Mouse (Mus musculus) limb, embryonic 15.5 days (tissue): ENCODE results near the gene Smcr8. TPM values are rescaled to one million over a fixed set of nuclear protein-coding genes. Genes with fewer than 3 reads are reported as not detected.
A peak's percentile ranks its signal among the peaks of the same experiment; 100 is the strongest.

Experiments used
- ATAC-seq: fragments of 200-750 bp; cut with Nextera tagmentation; 2 replicates; pipeline ENCODE4 v1.8.0; 2017; ENCODE audit warnings: low read depth, moderate TSS enrichment; ENCODE audit not compliant: insufficient number of reproducible peaks, low FRiP score, low TSS enrichment
- H3K27ac ChIP-seq: fragments of 300-500 bp; sonication (generic); 2 replicates; pipeline ENCODE4 v1.5.1; 2015; ENCODE audit warnings: moderate library complexity, mild to moderate bottlenecking, inconsistent platforms
- H3K27me3 ChIP-seq: fragments of 300-500 bp; sonication (generic); 2 replicates; pipeline ENCODE4 v1.6.1; 2015; ENCODE audit warnings: inconsistent platforms
- H3K36me3 ChIP-seq: fragments of 300-500 bp; sonication (generic); 2 replicates; pipeline ENCODE4 v1.6.1; 2015; ENCODE audit warnings: inconsistent platforms
- H3K4me1 ChIP-seq: fragments of 300-500 bp; sonication (generic); 2 replicates; pipeline ENCODE4 v1.6.1; 2015; ENCODE audit warnings: inconsistent platforms
- H3K4me2 ChIP-seq: fragments of 300-500 bp; sonication (generic); 2 replicates; pipeline ENCODE4 v1.6.1; 2015; ENCODE audit warnings: mild to moderate bottlenecking, inconsistent platforms
- H3K4me3 ChIP-seq: fragments of 300-500 bp; sonication (generic); 2 replicates; pipeline ENCODE4 v1.5.1; 2015; ENCODE audit warnings: mild to moderate bottlenecking, inconsistent platforms
- H3K9ac ChIP-seq: fragments of 300-500 bp; sonication (generic); 2 replicates; pipeline ENCODE4 v1.6.1; 2015; ENCODE audit warnings: inconsistent platforms
- H3K9me3 ChIP-seq: fragments of 300-500 bp; sonication (generic); 2 replicates; pipeline ENCODE4 v1.6.1; 2016; ENCODE audit warnings: inconsistent platforms
- WGBS: fragments of 180-500 bp; shearing (Covaris S2); methylation state at CpG from one replicate; pipeline ENCODE4 v1.1.7; 2015; 5-methylcytosine and 5-hydroxymethylcytosine counted together
- microRNA-seq: library from miRNA; unstranded; fragments of <30 nt; microRNA quantifications from one replicate; pipeline ENCODE4, GENCODE M21; 2016
- polyA plus RNA-seq: library from polyadenylated mRNA; unstranded; fragments of >200 nt; fragmentation: Nextera tagmentation; extraction: Ambion mirVana; gene quantifications from 2 replicates; pipeline ENCODE4 v1.2.1, GENCODE M21; 2015

Smcr8 gene
- polyA plus RNA-seq, 1 experiment from 2014 or later: 5.6 TPM

DNA sequence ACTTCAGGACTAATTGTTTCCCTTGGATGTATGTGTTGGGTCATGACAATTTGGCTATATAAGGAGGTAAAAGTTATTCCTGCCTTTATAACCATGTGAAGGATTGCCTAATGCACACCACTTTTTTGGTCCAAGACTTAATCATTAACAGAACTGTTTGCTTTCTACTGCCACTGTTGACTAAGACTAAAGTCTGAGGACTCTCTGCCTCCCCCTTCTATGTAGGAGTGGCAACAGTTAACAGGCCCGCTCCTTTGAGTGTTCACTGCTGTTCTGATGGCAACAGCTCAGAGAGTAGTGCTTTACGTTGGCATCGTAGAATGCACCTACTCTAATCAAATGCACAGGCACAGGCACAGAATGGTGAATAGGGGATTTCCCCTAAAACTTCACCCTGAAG, 47.9 kb downstream of the Smcr8 start:
- no peak overlapping the region for H3K9ac ChIP-seq
- no peak overlapping the region for H3K4me3 ChIP-seq
- no peaks in the 10 kb centered on the region for H3K9me3 ChIP-seq
- no peak overlapping the region for H3K27ac ChIP-seq
- no peak overlapping the region for H3K4me2 ChIP-seq
- no peaks in the 10 kb centered on the region for H3K36me3 ChIP-seq
- no peak for ATAC-seq
- no peaks in the 10 kb centered on the region; the same call in 1 of the 2 replicates for H3K4me1 ChIP-seq
- 80% methylated on average over 3 of the region's 3 CpGs for WGBS
- no peaks in the 10 kb centered on the region for H3K27me3 ChIP-seq

DNA sequence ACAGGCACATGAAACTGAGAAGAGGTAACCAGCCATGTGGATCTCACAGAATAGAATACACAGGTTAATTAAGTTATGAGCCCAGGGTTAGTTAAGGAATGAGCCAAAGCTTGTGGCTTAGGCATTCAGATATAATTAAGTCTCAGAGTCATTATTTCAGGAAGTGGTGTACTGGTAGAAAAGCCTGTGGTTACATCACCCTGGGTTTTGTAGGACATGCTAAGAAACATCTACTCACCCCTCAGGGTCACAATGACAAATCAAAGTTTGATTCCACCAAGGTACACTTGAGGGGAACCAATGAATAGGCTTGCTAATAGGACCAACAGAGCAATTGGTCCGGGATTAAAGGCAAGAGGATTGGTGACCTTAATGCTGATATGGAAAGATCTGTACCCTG, 49.4 kb downstream of the Smcr8 start:
- no peak overlapping the region for H3K4me3 ChIP-seq
- no peaks in the 10 kb centered on the region for H3K36me3 ChIP-seq
- no peak overlapping the region for H3K4me2 ChIP-seq
- no peak for ATAC-seq
- H3K4me1 ChIP-seq: peaks cover 4% of the 10 kb centered on the region
- H3K27ac ChIP-seq: no peak overlapping the region
- no peaks in the 10 kb centered on the region for H3K27me3 ChIP-seq
- no peaks in the 10 kb centered on the region for H3K9me3 ChIP-seq
- WGBS: 60% methylated on average over 1 of the region's 1 CpGs
- H3K9ac ChIP-seq: no peak overlapping the region

DNA sequence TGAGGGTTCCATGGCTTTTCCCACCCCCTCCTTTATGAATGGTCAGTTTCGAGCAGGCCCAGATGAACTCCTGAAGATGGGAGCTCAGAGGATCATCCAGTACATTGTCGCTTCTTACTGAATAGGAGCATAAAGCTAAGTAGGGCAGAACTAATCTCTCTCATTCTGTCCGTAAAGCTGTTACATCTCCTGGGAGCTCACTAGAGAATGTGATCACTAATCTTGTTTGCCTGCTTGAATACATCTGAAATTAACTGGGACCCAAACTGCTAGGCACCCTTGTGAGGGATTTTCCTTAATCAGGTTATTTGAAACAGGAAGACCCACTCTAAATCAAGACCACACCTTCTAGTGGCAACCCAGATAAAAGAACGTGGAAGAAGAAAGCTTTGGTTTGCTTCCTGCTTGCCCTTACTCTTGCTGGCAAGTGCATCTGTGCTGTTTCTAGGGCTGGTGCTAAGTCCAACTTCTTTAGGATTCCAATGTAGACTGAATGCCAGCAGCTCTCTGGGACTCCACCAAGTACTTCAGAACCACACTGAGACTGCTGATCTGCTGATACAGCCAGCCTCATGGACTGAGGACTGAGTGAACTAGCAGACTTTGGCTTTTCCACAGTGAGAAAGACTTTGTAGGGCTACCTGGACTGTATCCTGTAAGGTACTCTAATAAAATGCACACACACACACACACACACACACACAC, 50.1 kb downstream of the Smcr8 start:
- Histone ChIP-seq H3K27ac (no peak overlapping the region), H3K9me3 (no peaks in the 10 kb centered on the region), H3K9ac (no peak overlapping the region), H3K27me3 (no peaks in the 10 kb centered on the region), H3K4me2 (no peak overlapping the region), H3K4me3 (no peak overlapping the region), H3K4me1 (peaks cover 4% of the 10 kb centered on the region), H3K36me3 (no peaks in the 10 kb centered on the region)
- ATAC-seq: no peak
- WGBS: 60% methylated on average over 4 of the region's 4 CpGs

DNA sequence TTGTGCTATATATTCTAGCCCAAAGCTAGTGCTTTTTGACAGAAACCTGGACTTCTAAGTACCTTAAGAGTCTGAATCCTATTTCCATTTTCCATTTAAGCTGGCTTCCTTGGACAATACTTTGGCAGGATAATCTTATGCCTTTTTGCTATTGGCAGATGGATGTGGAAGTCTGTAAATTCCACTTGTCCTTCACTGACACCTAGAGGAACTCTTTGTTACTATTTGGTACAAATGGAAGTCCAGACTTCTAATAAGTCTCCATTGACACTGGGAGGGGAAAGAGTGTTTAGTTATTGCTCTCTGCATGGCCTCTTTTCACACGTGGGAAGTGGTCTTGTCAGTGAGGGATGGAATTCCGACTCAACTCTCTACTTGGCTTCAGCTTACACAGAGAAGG, 51.6 kb downstream of the Smcr8 start:
- no peaks in the 10 kb centered on the region for H3K36me3 ChIP-seq
- 27% methylated on average over 2 of the region's 2 CpGs for WGBS

DNA sequence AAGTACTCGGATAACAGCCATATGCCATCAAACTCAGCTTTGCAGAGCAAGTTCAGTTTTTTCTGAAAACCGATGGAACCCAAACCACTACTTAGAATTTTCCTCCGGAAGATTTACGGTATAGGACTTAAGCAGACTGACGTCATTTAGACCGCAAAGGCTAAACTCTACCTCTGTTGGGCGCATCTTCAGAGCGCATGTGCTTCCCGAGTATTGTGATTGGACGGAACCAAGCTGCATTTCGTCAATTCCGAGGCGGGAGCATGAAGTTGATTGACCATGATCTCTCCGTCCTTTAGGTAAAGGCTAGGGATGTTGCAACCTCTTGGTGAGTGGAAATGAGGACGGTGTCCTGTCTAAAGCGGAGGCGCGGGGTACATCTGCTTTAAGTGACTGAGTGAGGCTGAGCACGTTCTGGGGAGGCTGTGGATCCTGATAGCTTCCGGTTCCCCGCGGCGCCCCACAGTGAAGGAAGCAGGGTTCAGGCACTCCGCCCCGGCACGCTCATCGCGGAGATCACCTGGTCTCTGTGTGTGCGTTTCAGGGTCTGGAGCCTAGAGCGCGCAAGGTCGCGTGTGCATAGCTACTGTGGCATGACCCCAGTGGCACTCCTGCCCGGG, 53.2 kb downstream of the Smcr8 start, which contains the start of gene Dhrs7b:
Gene Dhrs7b, plus strand, starts transcription at position 199 of the 620 bp plus-strand sequence.
- Histone ChIP-seq H3K9me3 (no peaks in the 10 kb centered on the region), H3K4me3 (peak within 1 kb of the TSS; percentile 63), H3K27ac (peak within 1 kb of the TSS; percentile 80), H3K4me1 (peaks cover 4% of the 10 kb centered on the region), H3K27me3 (no peaks in the 10 kb centered on the region), H3K36me3 (no peaks in the 10 kb centered on the region), H3K4me2 (peak within 1 kb of the TSS; percentile 72), H3K9ac (peak within 1 kb of the TSS; percentile 67)
- ATAC-seq: peak; percentile 92
- WGBS: under 1% methylated on average over 34 of the region's 34 CpGs

More for the DNA sequence above, 51.6 kb downstream of the Smcr8 start:
- ATAC-seq: no peak
- H3K27ac ChIP-seq: no peak overlapping the region
- H3K4me2 ChIP-seq: no peak overlapping the region
- H3K9ac ChIP-seq: no peak overlapping the region
- H3K9me3 ChIP-seq: no peaks in the 10 kb centered on the region
- H3K4me3 ChIP-seq: no peak overlapping the region
- peaks cover 4% of the 10 kb centered on the region for H3K4me1 ChIP-seq
- H3K27me3 ChIP-seq: no peaks in the 10 kb centered on the region

DNA sequence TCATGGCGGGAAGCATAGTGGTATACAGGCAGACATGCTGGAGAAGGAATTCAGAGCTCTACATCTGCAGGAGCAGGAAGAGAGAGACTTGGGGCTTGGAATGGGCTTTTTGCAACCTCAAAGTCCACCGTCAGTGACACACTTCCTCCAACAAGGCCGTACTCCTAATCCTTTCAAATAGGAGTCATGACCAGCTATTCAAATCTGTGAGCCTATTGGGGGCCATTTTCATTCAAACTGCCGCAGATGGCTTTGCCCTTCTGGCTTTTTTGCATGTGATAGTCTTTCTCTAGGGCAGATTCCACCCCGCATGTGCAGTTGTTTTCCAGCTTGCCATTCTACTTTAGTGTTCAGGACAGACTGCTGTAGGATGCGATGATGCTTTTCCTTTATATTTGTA, 59.6 kb downstream of the Smcr8 start:
- no peaks in the 10 kb centered on the region for H3K27me3 ChIP-seq
- H3K9ac ChIP-seq: no peak overlapping the region
- no peak overlapping the region for H3K4me3 ChIP-seq
- no peaks in the 10 kb centered on the region for H3K4me1 ChIP-seq
- H3K9me3 ChIP-seq: no peaks in the 10 kb centered on the region
- 92% methylated on average over 6 of the region's 6 CpGs for WGBS
- H3K27ac ChIP-seq: no peak overlapping the region
- ATAC-seq: no peak
- no peak overlapping the region for H3K4me2 ChIP-seq
- peaks cover 9% of the 10 kb centered on the region; the same call in 1 of the 2 replicates for H3K36me3 ChIP-seq

Small RNAs within 50 kb of the gene (microRNA-seq; reads per million reads assigned to microRNA genes)
- gene Mir5100: 2.3 reads per million, percentile 4 among the genes with 10 or more reads in this experiment

Other genes starting within 250 kb of the Smcr8 start
- gene Alkbh5, start 241.1 kb upstream of the Smcr8 start, polyA plus RNA-seq: 33.1 and 37.7 TPM in 2 replicates
- 50.1 and 56.9 TPM in 2 replicates for gene Llgl1, start 77.8 kb upstream of the Smcr8 start, polyA plus RNA-seq
- gene Flii, start 50.3 kb upstream of the Smcr8 start, polyA plus RNA-seq: 70.8 and 76.5 TPM in 2 replicates
- gene Mief2, start 49.1 kb upstream of the Smcr8 start, polyA plus RNA-seq: 15.1 and 16.8 TPM in 2 replicates
- 16.0 and 16.8 TPM in 2 replicates for gene Top3a, start 159 bp upstream of the Smcr8 start, polyA plus RNA-seq
- 39.7 and 53.2 TPM in 2 replicates for gene Shmt1, start 34.2 kb downstream of the Smcr8 start, polyA plus RNA-seq
- gene Dhrs7b, start 53.1 kb downstream of the Smcr8 start, polyA plus RNA-seq: 34.9 and 37.8 TPM in 2 replicates
- 61.5 and 70.9 TPM in 2 replicates for gene Tmem11, start 101.7 kb downstream of the Smcr8 start, polyA plus RNA-seq
- 18.2 and 18.7 TPM in 2 replicates for gene Natd1, start 137.2 kb downstream of the Smcr8 start, polyA plus RNA-seq
- gene Map2k3, start 154.5 kb downstream of the Smcr8 start, polyA plus RNA-seq: 102 and 114 TPM in 2 replicates
- 0.51 and 1.6 TPM in 2 replicates for gene Kcnj12, start 245.0 kb downstream of the Smcr8 start, polyA plus RNA-seq